Mouse (Mus musculus): Measurements from ENCODE around the gene Gm11639. TPM values are rescaled to one million over a fixed set of nuclear protein-coding genes. Genes with fewer than 3 reads are reported as not detected.

The Gm11639 gene
- polyA plus RNA-seq, 1 experiment, result not detected

DNA sequence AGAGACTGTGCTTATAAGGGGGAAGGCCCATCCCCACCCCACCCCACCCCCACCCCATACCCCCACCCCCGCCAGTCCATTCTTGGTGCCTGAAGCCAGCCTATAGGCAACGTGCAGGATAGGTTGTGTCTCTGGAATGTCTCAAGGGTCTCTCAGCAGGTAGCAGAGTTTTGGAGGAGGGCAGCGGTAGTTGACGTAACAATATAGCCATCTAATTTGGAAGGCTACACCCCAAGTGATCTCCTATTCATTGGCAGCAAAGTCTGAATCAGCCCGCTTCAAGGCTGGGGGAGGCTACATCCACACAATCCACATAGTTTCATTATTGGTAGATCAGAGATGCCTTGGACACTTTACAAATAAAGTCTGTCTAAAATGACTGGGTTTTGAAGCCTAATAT lies 292.5 kb downstream of the Gm11639 start:
- H3K79me2 ChIP-seq (ENCODE audit: control insufficient read depth, insufficient read depth), result no peaks in the 10 kb centered on the region
- no peak overlapping the region for H3ac ChIP-seq (ENCODE audit: control insufficient read depth, insufficient read length, low read depth)
- no peaks in the 10 kb centered on the region for H3K27me3 ChIP-seq (ENCODE audit: control insufficient read depth, insufficient read depth, insufficient read length)
- no peak overlapping the region for H3K4me3 ChIP-seq (ENCODE audit: insufficient read depth, poor library complexity, severe bottlenecking)
- no peaks in the 10 kb centered on the region for H3K79me3 ChIP-seq (ENCODE audit: low read depth)
- H3K36me3 ChIP-seq (ENCODE audit: control insufficient read depth, insufficient read depth), result no peaks in the 10 kb centered on the region
- TF ChIP-seq MYOD1 (IDR thresholded peaks at IDR 0.05; ENCODE audit: control insufficient read depth, insufficient read length, low read depth), result no peak
- no peak for TF ChIP-seq USF1 (IDR thresholded peaks at IDR 0.05; ENCODE audit: low read depth)
- TF ChIP-seq CEBPB (IDR thresholded peaks at IDR 0.05; ENCODE audit: low read depth), result no peak
- no peak for TF ChIP-seq CTCF (IDR thresholded peaks at IDR 0.05; ENCODE audit: control insufficient read depth, insufficient read depth, insufficient read length)

DNA sequence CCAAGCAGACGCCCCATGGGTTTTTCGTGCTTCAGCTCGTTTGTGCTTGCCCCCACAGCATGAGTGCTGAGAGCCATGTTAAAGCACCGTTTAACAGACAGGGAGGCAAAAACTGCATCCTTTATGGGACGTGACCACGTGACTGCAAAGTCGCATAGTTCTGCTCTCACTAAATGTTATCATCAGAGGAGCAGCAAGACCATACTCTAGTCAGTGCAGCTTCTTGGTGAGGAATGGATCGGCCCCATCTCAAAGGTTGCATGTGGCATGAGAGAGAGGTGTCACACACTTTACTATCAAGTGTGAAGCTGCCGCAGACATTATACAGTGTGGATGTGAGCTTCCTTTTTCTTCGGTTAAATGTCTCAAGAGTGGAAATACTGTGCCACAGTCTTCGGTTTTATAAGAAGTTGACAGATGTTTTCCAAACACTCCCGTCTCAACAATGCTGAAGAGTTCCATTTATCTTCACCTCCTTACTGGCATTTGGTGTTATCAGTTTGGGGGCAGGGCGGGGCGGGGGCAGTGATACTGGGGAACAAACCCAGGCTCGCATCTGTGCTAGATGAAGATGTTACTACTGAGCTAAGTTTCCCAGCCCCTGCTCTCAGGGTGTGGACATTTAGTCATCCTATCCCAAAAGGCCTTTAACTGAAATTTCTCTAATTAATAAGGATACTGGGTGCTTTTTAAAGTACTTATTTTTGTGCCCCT lies 296.0 kb downstream of the Gm11639 start:
- no peaks in the 10 kb centered on the region for H3K36me3 ChIP-seq (ENCODE audit: control insufficient read depth, insufficient read depth)
- no peaks in the 10 kb centered on the region for H3K79me3 ChIP-seq (ENCODE audit: low read depth)
- H3K79me2 ChIP-seq (ENCODE audit: control insufficient read depth, insufficient read depth), result no peaks in the 10 kb centered on the region
- H3K27me3 ChIP-seq (ENCODE audit: control insufficient read depth, insufficient read depth, insufficient read length), result no peaks in the 10 kb centered on the region
- H3K4me3 ChIP-seq (ENCODE audit: insufficient read depth, poor library complexity, severe bottlenecking), result no peak overlapping the region
- H3ac ChIP-seq (ENCODE audit: control insufficient read depth, insufficient read length, low read depth), result no peak overlapping the region
- TF ChIP-seq USF1 (IDR thresholded peaks at IDR 0.05; ENCODE audit: low read depth) (no peak), CTCF (IDR thresholded peaks at IDR 0.05; ENCODE audit: control insufficient read depth, insufficient read depth, insufficient read length) (no peak), CEBPB (IDR thresholded peaks at IDR 0.05; ENCODE audit: low read depth) (no peak), MYOD1 (IDR thresholded peaks at IDR 0.05; ENCODE audit: control insufficient read depth, insufficient read length, low read depth) (no peak), FOSL1 (IDR thresholded peaks at IDR 0.05; ENCODE audit: insufficient read depth, low read length, poor library complexity, severe bottlenecking) (no peak), MAX (IDR thresholded peaks at IDR 0.05) (no peak)

DNA sequence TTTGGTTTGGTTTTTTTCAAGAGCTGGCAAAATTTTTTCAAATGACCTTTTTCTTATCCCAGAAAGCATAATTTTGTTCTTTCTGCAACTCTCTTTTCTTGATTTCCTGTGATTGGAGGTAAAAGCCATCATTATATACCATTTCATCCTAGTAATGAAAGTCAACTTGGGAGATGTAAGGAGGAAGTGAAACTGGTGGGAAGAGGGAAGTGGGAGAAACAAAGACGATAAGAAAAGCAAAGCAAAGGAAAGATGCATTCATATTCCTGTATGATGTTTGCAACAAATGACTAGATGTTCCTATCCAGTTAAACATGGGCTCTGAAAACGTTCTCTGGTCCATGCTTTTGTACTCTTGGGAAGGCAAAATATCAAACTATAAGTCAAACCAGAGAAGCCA lies 323.7 kb downstream of the Gm11639 start:
- Histone ChIP-seq H3K79me3 (ENCODE audit: low read depth) (no peaks in the 10 kb centered on the region), H3K79me2 (ENCODE audit: control insufficient read depth, insufficient read depth) (no peaks in the 10 kb centered on the region), H3K27me3 (ENCODE audit: control insufficient read depth, insufficient read depth, insufficient read length) (peaks cover 3% of the 10 kb centered on the region), H3ac (ENCODE audit: control insufficient read depth, insufficient read length, low read depth) (no peak overlapping the region), H3K4me3 (ENCODE audit: insufficient read depth, poor library complexity, severe bottlenecking) (no peak overlapping the region), H3K36me3 (ENCODE audit: control insufficient read depth, insufficient read depth) (no peaks in the 10 kb centered on the region)
- TF ChIP-seq MAX (IDR thresholded peaks at IDR 0.05), result no peak
- no peak for TF ChIP-seq MYOD1 (IDR thresholded peaks at IDR 0.05; ENCODE audit: control insufficient read depth, insufficient read length, low read depth)
- no peak for TF ChIP-seq CTCF (IDR thresholded peaks at IDR 0.05; ENCODE audit: control insufficient read depth, insufficient read depth, insufficient read length)

DNA sequence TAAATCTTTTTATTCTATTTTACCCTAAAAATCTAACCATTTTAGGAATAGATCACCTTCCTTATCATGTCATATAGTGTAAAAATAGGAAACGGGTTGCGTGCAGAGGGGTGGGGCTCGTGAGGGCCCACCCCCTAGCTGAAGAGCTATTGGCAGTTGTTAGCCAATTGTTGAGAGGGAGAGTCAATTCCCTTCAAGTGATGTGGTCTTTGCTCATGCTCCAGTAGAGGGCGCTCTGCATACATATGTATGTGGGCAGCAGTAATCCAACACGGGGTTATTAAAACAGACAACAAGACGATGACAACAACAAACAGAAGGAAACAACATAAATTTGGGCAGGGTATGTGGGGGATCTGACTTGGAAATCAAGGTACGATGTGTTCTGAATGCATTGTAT lies 335.6 kb downstream of the Gm11639 start:
- Histone ChIP-seq H3K27me3 (ENCODE audit: control insufficient read depth, insufficient read depth, insufficient read length) (no peaks in the 10 kb centered on the region), H3ac (ENCODE audit: control insufficient read depth, insufficient read length, low read depth) (no peak overlapping the region), H3K79me3 (ENCODE audit: low read depth) (no peaks in the 10 kb centered on the region), H3K79me2 (ENCODE audit: control insufficient read depth, insufficient read depth) (no peaks in the 10 kb centered on the region), H3K36me3 (ENCODE audit: control insufficient read depth, insufficient read depth) (no peaks in the 10 kb centered on the region), H3K4me3 (ENCODE audit: insufficient read depth, poor library complexity, severe bottlenecking) (no peak overlapping the region)
- TF ChIP-seq MAX (IDR thresholded peaks at IDR 0.05), result no peak
- TF ChIP-seq FOSL1 (IDR thresholded peaks at IDR 0.05; ENCODE audit: insufficient read depth, low read length, poor library complexity, severe bottlenecking), result no peak
- no peak for TF ChIP-seq USF1 (IDR thresholded peaks at IDR 0.05; ENCODE audit: low read depth)
- no peak for TF ChIP-seq CEBPB (IDR thresholded peaks at IDR 0.05; ENCODE audit: low read depth)
- no peak for TF ChIP-seq MYOG (IDR thresholded peaks at IDR 0.05; ENCODE audit: control insufficient read depth, extremely low read depth, insufficient read length)
- no peak for TF ChIP-seq MYOD1 (IDR thresholded peaks at IDR 0.05; ENCODE audit: control insufficient read depth, insufficient read length, low read depth)
- TF ChIP-seq CTCF (IDR thresholded peaks at IDR 0.05; ENCODE audit: control insufficient read depth, insufficient read depth, insufficient read length), result no peak

DNA sequence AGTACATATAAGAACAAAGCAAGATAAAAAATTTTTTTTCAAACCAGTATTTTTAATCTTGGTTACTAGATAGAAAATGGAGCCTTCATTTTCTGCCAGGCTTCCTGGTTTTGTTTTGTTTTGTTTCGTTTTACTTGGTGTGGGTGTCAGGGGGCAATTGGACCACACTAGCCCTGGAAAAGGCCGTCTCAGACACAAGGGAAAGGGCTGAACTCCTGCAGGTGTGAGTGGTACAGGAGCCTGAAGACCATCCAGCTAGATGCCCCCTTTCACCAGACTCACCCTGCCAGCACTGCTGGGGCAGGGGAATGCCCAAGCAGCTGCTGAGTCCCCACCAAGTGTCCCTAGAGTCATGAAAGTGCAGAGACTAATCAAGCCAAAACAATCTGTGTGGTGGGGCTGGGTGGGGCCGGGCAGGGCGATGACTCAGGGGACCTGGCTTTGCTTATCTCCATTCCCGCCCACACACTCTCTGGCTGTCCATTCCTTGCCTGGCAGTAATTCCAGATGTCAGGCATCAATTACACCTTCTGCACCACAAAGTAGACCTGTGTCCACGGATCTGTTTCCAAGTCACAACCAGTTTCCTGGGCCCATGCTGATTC lies 343.3 kb downstream of the Gm11639 start:
- no peak overlapping the region for H3ac ChIP-seq (ENCODE audit: control insufficient read depth, insufficient read length, low read depth)
- H3K79me2 ChIP-seq (ENCODE audit: control insufficient read depth, insufficient read depth), result no peaks in the 10 kb centered on the region
- no peaks in the 10 kb centered on the region for H3K27me3 ChIP-seq (ENCODE audit: control insufficient read depth, insufficient read depth, insufficient read length)
- H3K36me3 ChIP-seq (ENCODE audit: control insufficient read depth, insufficient read depth), result no peaks in the 10 kb centered on the region
- H3K79me3 ChIP-seq (ENCODE audit: low read depth), result no peaks in the 10 kb centered on the region
- peak; percentile 52 for TF ChIP-seq MAX (IDR thresholded peaks at IDR 0.05)
- no peak for TF ChIP-seq CEBPB (IDR thresholded peaks at IDR 0.05; ENCODE audit: low read depth)
- TF ChIP-seq FOSL1 (IDR thresholded peaks at IDR 0.05; ENCODE audit: insufficient read depth, low read length, poor library complexity, severe bottlenecking), result peak; percentile 43
- no peak for TF ChIP-seq CTCF (IDR thresholded peaks at IDR 0.05; ENCODE audit: control insufficient read depth, insufficient read depth, insufficient read length)
- TF ChIP-seq MYOD1 (IDR thresholded peaks at IDR 0.05; ENCODE audit: control insufficient read depth, insufficient read length, low read depth), result peak; percentile 54
- TF ChIP-seq USF1 (IDR thresholded peaks at IDR 0.05; ENCODE audit: low read depth), result no peak
- TF ChIP-seq MYOG (IDR thresholded peaks at IDR 0.05; ENCODE audit: control insufficient read depth, extremely low read depth, insufficient read length), result no peak
- no peak overlapping the region for H3K4me3 ChIP-seq (ENCODE audit: insufficient read depth, poor library complexity, severe bottlenecking)

DNA sequence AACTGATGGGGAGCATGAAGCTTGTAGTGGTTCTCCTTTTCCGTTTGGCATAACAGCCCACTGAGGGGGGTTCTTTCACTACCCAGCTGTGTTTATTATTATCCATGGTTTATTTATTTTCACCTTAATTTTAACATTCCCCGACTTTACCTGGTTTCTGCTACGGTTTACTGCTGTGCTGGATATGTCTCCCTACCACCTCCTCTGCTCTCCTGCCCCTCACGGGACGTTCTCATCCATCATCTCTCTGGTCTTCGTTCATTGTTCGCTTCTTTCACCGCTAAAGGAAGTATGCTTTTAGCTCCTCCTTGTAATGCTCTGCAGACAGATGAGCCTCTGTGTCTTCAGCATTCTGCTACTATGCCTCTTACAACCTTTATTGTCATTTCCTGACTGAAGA lies 344.0 kb downstream of the Gm11639 start:
- H3ac ChIP-seq (ENCODE audit: control insufficient read depth, insufficient read length, low read depth), result no peak overlapping the region
- TF ChIP-seq MAX (IDR thresholded peaks at IDR 0.05) (no peak), FOSL1 (IDR thresholded peaks at IDR 0.05; ENCODE audit: insufficient read depth, low read length, poor library complexity, severe bottlenecking) (no peak), CTCF (IDR thresholded peaks at IDR 0.05; ENCODE audit: control insufficient read depth, insufficient read depth, insufficient read length) (no peak), USF1 (IDR thresholded peaks at IDR 0.05; ENCODE audit: low read depth) (no peak), MYOD1 (IDR thresholded peaks at IDR 0.05; ENCODE audit: control insufficient read depth, insufficient read length, low read depth) (no peak), MYOG (IDR thresholded peaks at IDR 0.05; ENCODE audit: control insufficient read depth, extremely low read depth, insufficient read length) (no peak), CEBPB (IDR thresholded peaks at IDR 0.05; ENCODE audit: low read depth) (no peak)
- no peaks in the 10 kb centered on the region for H3K79me3 ChIP-seq (ENCODE audit: low read depth)
- no peaks in the 10 kb centered on the region for H3K36me3 ChIP-seq (ENCODE audit: control insufficient read depth, insufficient read depth)
- no peaks in the 10 kb centered on the region for H3K27me3 ChIP-seq (ENCODE audit: control insufficient read depth, insufficient read depth, insufficient read length)
- H3K4me3 ChIP-seq (ENCODE audit: insufficient read depth, poor library complexity, severe bottlenecking), result no peak overlapping the region
- no peaks in the 10 kb centered on the region for H3K79me2 ChIP-seq (ENCODE audit: control insufficient read depth, insufficient read depth)

All from C2C12 (cell line).